Mouse (Mus musculus): Measurements from ENCODE around the gene Ppara. TPM values are rescaled to one million over a fixed set of nuclear protein-coding genes. Genes with fewer than 3 reads are reported as not detected.
A peak's percentile ranks its signal among the peaks of the same experiment; 100 is the strongest.

The Ppara gene
- polyA plus RNA-seq (2016; fragmentation: Nextera tagmentation; extraction: Ambion mirVana), result 0.29 and 0.75 TPM in 2 replicates

DNA sequence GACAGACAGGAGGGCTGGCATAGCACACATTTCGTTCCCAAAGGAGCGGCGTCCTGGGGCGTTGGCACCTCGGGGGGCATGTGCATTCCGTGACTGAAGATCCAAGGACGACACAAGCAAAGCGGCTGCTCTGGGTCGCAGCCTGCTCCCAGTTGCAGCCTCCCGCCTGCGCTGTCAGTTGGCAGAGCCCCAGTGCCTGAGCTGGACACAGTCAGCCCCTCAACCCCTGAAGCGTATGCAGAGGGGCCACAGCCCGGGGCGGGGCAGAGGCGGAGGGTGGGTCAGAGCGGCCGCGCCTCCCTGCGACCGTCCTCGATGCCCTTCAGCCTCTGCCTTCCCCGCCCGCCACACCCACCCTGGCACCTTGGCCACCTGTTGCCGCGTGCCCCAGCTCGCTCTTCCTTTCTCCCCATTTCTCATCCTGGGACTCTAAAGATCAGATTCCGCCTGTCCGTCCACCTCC is at the start of gene Ppara:
TSS of gene Ppara (plus strand) at position 413 of the 463 bp plus-strand sequence.
- 3% methylated on average over 28 of the region's 28 CpGs for WGBS
- Histone ChIP-seq H3K9me3 (no peaks in the 10 kb centered on the region), H3K36me3 (replicated peaks) (no peaks in the 10 kb centered on the region), H3K4me3 (peak within 1 kb of the TSS; percentile 83), H3K27me3 (replicated peaks; ENCODE audit: low read depth, poor library complexity, severe bottlenecking) (peaks cover 86% of the 10 kb centered on the region), H3K27ac (replicated peaks) (peak within 1 kb of the TSS; percentile 49), H3K4me1 (peaks cover 17% of the 10 kb centered on the region)
- DNase-seq (ENCODE audit: low spot score), result no peak

DNA sequence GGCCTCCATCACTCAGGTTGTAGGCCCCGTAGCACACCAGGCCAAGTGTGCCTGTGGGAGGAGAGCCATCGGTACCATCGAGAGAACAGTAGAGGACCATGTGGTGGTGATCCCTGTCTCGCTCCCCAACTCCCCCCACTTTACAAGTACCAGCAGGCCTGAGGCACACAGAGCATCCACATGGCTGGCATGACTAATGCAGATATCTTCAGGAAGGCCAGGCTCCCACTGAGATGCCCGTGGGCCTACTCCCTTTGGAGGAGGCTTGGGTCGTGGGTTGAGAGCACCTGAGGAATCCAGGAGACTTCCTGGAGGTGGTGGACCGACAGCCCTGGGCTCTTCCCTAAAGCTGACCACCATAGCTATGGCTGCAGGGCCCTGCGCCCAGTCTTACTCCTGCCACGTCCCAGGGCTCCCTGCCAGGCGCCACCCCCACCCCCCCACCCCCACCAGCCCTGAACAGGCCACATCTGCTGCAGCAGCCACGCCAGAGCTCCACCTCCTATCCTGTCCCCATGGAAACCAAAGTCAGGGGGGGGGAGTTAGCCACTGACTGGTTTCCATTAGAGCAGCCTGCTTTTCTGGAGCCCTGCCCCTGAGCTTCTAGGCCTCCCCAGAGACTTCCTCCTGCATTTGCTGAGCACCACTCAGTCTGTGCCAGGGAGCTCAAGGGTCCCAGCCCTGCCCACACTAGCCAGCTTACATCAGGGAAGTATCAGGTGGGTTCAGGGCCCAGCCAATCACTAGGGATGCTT is 48.0 kb upstream of the Ppara start:
- 68% methylated on average over 11 of the region's 11 CpGs for WGBS
- Histone ChIP-seq H3K4me1 (peaks cover 26% of the 10 kb centered on the region), H3K36me3 (replicated peaks) (no peaks in the 10 kb centered on the region), H3K9me3 (no peaks in the 10 kb centered on the region), H3K27me3 (replicated peaks; ENCODE audit: low read depth, poor library complexity, severe bottlenecking) (peaks cover 80% of the 10 kb centered on the region), H3K4me3 (no peak overlapping the region), H3K27ac (replicated peaks) (peak overlapping the region; percentile 65)
- peak; percentile 66 for DNase-seq (ENCODE audit: low spot score)

DNA sequence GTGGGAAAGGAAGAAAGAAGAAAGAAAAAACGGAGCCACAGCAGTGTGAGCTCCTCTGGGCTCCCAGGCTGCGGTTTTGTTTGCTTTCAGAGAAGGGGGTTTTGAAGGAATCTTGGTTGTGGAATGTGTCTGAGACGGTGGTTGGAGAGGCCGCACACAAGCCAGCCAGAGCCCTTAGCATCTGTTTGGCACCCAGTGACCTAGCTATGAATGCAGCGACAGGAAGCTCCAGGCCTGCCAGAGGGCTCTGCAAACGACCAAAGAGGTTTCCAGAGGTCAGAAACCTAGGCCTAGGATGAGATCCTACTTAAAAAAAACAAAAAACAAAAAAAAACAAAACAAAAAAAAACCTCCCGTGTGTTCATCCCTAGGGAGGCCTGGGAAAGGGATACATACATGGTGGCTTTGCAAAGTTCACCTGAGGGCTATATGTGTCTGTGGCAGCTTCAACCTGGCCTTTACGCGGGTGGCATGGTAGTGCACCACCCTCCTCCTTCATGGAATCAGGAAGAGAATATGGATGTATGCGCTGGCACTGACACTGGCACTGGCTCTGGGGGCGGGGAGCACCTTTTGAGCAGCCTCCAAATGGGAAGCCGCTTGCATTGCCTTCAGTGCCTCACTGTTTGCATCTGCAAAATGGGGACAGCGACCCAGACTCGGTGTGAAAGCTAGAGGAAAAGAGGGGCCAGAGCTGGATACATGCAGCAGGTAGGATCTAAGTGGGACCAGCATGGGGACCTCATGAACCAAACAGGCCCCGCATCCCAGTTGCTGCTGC is 47.0 kb upstream of the Ppara start:
- Histone ChIP-seq H3K27ac (replicated peaks) (peak overlapping the region; percentile 65; the same call in 1 of the 2 replicates), H3K36me3 (replicated peaks) (no peaks in the 10 kb centered on the region), H3K9me3 (no peaks in the 10 kb centered on the region), H3K4me1 (peaks cover 26% of the 10 kb centered on the region), H3K27me3 (replicated peaks; ENCODE audit: low read depth, poor library complexity, severe bottlenecking) (peaks cover 82% of the 10 kb centered on the region), H3K4me3 (no peak overlapping the region)
- DNase-seq (ENCODE audit: low spot score), result no peak
- 74% methylated on average over 15 of the region's 15 CpGs for WGBS

DNA sequence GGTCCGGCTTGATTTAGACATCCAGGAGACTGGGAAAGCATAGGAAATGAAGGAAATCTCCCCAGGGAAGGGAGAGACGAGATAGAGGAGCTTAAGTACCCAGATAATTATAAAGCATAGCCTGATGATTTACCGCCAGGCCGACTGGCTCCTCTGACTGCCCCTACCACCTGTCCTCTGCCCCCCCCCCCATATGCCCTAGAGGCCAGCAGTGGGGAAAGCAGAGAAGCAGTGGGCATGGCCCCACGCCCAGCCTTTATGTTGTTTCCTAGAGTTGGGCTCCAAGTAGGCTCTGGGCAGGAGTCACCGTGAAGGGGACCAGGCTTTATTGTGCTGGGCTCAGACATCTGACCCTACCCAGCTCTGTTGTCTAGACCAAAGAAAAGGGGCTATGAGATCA is 46.0 kb upstream of the Ppara start:
- no peaks in the 10 kb centered on the region for H3K9me3 ChIP-seq
- no peak overlapping the region for H3K27ac ChIP-seq (replicated peaks)
- WGBS, result 66% methylated on average over 6 of the region's 6 CpGs
- DNase-seq (ENCODE audit: low spot score), result no peak
- peaks cover 82% of the 10 kb centered on the region for H3K27me3 ChIP-seq (replicated peaks; ENCODE audit: low read depth, poor library complexity, severe bottlenecking)
- no peaks in the 10 kb centered on the region for H3K36me3 ChIP-seq (replicated peaks)
- H3K4me1 ChIP-seq, result peaks cover 26% of the 10 kb centered on the region
- H3K4me3 ChIP-seq, result no peak overlapping the region

DNA sequence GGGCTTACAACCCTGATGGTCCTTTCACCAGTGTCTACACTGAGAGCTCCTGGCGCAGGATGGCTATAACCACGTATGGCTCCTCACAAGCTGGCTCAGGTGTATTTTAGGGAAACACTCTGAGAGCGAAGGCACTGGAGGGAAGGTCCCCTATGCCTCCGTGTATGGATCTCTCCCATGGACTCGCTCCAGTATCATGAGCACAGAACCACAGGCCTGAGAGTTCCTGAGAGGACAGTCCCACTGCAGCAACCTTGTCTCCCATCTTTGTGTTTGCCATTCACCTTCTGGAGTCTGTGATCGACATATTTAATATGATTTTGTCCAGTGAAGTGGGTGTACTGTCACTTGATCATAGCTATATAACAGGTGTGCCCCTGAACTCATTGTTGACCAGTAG is 45.3 kb upstream of the Ppara start:
- peaks cover 26% of the 10 kb centered on the region for H3K4me1 ChIP-seq
- no peaks in the 10 kb centered on the region for H3K36me3 ChIP-seq (replicated peaks)
- H3K27me3 ChIP-seq (replicated peaks; ENCODE audit: low read depth, poor library complexity, severe bottlenecking), result peaks cover 80% of the 10 kb centered on the region
- H3K4me3 ChIP-seq, result no peak overlapping the region
- no peak for DNase-seq (ENCODE audit: low spot score)
- H3K9me3 ChIP-seq, result no peaks in the 10 kb centered on the region
- WGBS, result 90% methylated on average over 6 of the region's 6 CpGs
- no peak overlapping the region for H3K27ac ChIP-seq (replicated peaks)

DNA sequence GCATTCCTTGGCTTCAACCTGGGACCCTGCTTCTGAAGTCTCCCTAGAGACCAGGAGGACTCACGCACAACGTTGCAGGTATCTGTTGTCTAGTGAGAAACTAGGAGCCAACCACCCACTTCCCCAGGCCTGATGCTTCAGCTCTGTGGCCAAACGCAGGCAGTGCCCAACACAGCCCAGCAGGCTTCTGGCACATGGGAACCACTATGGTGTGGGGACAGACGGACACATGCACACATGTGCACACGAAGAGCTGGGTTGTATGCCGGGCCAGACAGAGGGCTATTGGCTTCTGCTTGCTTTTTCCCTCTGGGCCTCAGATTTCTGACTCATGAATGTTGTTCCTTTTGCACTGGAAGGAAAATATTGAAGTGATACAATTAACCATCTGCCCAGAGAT is 44.7 kb upstream of the Ppara start:
- Histone ChIP-seq H3K27ac (replicated peaks) (no peak overlapping the region), H3K4me3 (no peak overlapping the region), H3K9me3 (no peaks in the 10 kb centered on the region), H3K27me3 (replicated peaks; ENCODE audit: low read depth, poor library complexity, severe bottlenecking) (peaks cover 75% of the 10 kb centered on the region), H3K4me1 (peaks cover 26% of the 10 kb centered on the region), H3K36me3 (replicated peaks) (no peaks in the 10 kb centered on the region)
- 87% methylated on average over 6 of the region's 6 CpGs for WGBS
- no peak for DNase-seq (ENCODE audit: low spot score)

DNA sequence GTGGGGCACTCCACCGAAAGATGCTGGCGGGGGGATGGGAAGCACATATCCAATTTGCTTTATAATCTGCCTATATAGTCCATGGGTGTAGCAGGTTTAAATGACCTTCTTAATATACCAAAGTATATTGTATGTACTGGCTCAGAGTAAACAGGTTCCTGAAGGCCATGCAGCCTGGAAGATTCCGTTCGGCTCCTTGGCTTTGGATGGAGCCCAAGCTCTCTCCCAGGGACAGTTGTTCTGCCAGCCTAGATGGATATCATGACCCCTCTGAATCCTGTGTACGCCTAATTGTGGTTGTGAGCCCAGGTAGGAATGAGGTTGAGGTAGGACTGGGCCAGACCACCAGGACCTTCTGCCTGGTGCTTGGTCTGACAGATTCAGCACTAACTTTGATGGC is 43.9 kb upstream of the Ppara start:
- no peak for DNase-seq (ENCODE audit: low spot score)
- Histone ChIP-seq H3K9me3 (no peaks in the 10 kb centered on the region), H3K27me3 (replicated peaks; ENCODE audit: low read depth, poor library complexity, severe bottlenecking) (peaks cover 67% of the 10 kb centered on the region), H3K4me1 (peaks cover 26% of the 10 kb centered on the region), H3K27ac (replicated peaks) (no peak overlapping the region), H3K4me3 (no peak overlapping the region), H3K36me3 (replicated peaks) (no peaks in the 10 kb centered on the region)
- 91% methylated on average over 5 of the region's 5 CpGs for WGBS

DNA sequence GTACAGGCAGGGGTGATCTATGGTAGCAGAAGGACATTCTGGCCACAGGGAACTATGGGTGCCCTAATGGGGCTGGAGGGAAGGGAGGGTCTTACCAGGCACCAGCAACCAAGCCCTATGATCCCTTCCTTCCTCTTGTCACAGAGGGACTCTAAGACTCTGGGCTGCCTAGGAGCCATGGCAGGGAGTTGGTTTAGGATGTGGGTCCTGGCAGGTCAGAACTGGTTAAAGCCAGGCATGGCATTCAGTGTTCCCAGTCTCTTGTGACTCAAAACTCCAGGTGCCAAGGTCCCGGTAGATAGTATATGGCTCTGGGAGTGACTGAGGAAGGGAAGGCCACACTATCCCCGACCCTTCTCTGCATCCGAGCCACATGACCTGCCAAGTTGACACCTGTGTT is 41.7 kb upstream of the Ppara start:
- 79% methylated on average over 3 of the region's 3 CpGs for WGBS

DNA sequence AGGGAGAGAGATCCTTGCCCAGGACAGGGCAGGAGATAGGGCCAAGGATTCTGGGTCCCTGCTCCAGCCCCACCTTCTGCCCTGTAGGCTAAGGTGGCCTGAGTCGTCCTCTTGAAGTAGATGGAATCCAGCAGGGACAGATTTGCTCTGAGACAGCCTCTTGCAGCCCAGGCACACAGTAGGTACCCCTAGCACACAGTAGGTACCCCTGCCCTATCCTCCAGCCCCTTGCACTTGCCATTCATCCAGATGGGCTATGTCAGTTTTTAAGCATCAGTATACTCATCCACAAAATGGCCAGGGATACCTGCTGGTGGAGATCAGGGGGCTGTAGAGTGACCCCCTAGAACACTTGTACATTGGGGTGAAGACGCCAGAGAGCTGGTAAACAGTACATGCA is 41.0 kb upstream of the Ppara start:
- Histone ChIP-seq H3K9me3 (no peaks in the 10 kb centered on the region), H3K36me3 (replicated peaks) (no peaks in the 10 kb centered on the region), H3K4me3 (no peak overlapping the region), H3K4me1 (0 out of 2 replicates have a peak, but pooled peaks cover 1% of the 10 kb centered on the region), H3K27me3 (replicated peaks; ENCODE audit: low read depth, poor library complexity, severe bottlenecking) (peaks cover 51% of the 10 kb centered on the region), H3K27ac (replicated peaks) (no peak overlapping the region)
- WGBS, result 79% methylated on average over 2 of the region's 2 CpGs
- no peak for DNase-seq (ENCODE audit: low spot score)

More for the DNA sequence above, 41.7 kb upstream of the Ppara start:
- Histone ChIP-seq H3K4me3 (no peak overlapping the region), H3K27me3 (replicated peaks; ENCODE audit: low read depth, poor library complexity, severe bottlenecking) (peaks cover 58% of the 10 kb centered on the region), H3K9me3 (no peaks in the 10 kb centered on the region), H3K27ac (replicated peaks) (no peak overlapping the region), H3K4me1 (0 out of 2 replicates have a peak, but pooled peaks cover 8% of the 10 kb centered on the region), H3K36me3 (replicated peaks) (no peaks in the 10 kb centered on the region)
- no peak for DNase-seq (ENCODE audit: low spot score)

DNA sequence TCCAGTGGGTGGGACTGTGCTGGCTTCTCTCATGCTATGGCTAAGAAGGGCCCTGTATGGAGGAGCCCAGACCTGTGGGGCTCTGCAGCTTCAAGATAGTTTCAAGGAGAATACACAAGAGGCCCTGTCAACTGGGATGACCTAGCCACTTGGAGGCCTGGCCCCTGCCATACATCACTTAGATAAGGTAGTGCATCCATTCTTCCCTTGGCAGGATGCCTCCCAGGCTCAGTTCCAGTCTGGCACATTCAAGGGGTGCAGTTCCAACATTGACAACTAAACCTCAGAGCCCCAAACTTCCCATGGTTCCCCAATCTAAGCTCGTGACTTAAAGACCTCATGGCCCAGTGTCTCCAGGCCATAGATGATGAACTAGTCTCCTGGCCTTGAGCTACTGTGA is 40.4 kb upstream of the Ppara start:
- Histone ChIP-seq H3K27me3 (replicated peaks; ENCODE audit: low read depth, poor library complexity, severe bottlenecking) (peaks cover 45% of the 10 kb centered on the region), H3K27ac (replicated peaks) (no peak overlapping the region), H3K9me3 (no peaks in the 10 kb centered on the region), H3K36me3 (replicated peaks) (no peaks in the 10 kb centered on the region), H3K4me1 (no peaks in the 10 kb centered on the region), H3K4me3 (no peak overlapping the region)
- DNase-seq (ENCODE audit: low spot score), result no peak
- WGBS, result 88% methylated on average over 1 of the region's 1 CpGs

DNA sequence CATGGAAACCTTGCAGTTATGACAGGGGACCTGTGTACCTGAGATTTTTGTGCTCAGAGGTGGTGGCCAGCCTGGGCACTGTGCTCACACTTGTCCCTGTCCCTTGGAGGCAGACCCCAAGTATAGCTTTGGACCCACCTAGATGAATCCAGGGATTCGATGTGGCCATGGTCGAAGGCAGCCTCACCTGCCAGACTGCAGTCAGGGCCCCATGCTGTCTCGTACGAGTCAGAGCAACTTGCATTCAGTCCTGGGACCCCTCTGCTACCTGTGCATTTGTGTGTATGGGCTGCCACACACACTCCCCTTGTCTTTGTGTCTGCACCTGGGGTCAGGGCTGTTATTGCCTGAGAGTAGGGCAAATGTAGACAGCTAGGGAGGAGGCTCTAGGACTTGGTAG is 39.5 kb upstream of the Ppara start:
- no peaks in the 10 kb centered on the region for H3K9me3 ChIP-seq
- no peak for DNase-seq (ENCODE audit: low spot score)
- H3K27me3 ChIP-seq (replicated peaks; ENCODE audit: low read depth, poor library complexity, severe bottlenecking), result peaks cover 36% of the 10 kb centered on the region
- no peaks in the 10 kb centered on the region for H3K4me1 ChIP-seq
- H3K27ac ChIP-seq (replicated peaks), result no peak overlapping the region
- no peaks in the 10 kb centered on the region for H3K36me3 ChIP-seq (replicated peaks)
- no peak overlapping the region for H3K4me3 ChIP-seq
- 86% methylated on average over 4 of the region's 4 CpGs for WGBS

DNA sequence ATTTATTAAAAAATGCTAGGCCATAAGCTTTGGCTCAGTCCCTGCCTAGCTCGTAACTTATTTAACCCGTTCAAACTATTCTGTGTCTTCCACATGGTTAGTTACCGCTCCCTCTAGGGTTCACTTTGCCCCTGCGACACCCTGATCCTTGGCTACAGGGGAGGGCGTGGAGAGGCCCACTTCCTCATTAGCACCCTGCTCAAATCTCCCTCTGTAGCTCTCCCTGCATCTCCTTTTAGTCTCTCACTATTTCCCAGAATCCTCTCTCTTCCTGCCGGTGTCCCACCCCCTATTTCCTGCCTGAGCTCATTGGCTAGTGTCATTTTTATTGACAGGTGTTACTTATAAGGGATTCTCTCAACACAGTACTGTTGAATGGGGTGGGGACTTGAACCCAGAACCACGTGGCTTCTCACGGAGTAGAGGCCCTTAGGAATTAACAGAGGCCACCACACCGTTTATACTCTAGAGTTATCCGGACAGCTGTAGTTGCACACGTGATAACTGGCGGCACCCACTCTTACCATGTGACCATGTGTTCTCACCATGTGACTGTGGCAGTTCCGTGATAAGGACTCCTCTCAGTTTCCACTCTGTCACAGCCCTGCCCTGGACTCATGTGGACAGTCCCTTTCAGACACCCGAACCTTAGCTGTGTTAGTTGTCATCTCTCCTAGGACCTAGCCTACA is 36.3 kb upstream of the Ppara start:
- Histone ChIP-seq H3K9me3 (no peaks in the 10 kb centered on the region), H3K27me3 (replicated peaks; ENCODE audit: low read depth, poor library complexity, severe bottlenecking) (peaks cover 19% of the 10 kb centered on the region), H3K4me3 (no peak overlapping the region), H3K36me3 (replicated peaks) (no peaks in the 10 kb centered on the region), H3K4me1 (peaks cover 5% of the 10 kb centered on the region), H3K27ac (replicated peaks) (no peak overlapping the region)
- no peak for DNase-seq (ENCODE audit: low spot score)
- 91% methylated on average over 14 of the region's 14 CpGs for WGBS
